Mouse (Mus musculus) heart, postnatal 36 days (tissue): Measurements from ENCODE around the gene Elf3. TPM values are rescaled to one million over a fixed set of nuclear protein-coding genes. Genes with fewer than 3 reads are reported as not detected.
"Not testable (repeated sequence)": the region's sequence is repeated elsewhere in the genome, so short reads cannot be mapped to it uniquely, and the experiment has no call there.

Experiments used
- DNase-seq, 2 experiments: peaks; one replicate each; pipeline ENCODE4 v3.0.0; 2021 to 2022
- intact Hi-C: fragments of 180-260 bp; cut with DNase I; formaldehyde crosslinking; loops from one replicate; pipeline ENCODE4 v1.15.1; 2025
- total RNA-seq, 2 experiments: library from RNA; stranded (reverse); gene quantifications; 2 replicates each; pipeline ENCODE4 v1.2.3; 2021

The Elf3 gene
- total RNA-seq, 2 experiments from 2014 or later = not detected

GRCm38 (mm10) chr1:135244014-135244413 lies 14.4 kb downstream of the Elf3 start:
- intact Hi-C loops = no loop called here
- DNase-seq = no peak

- DNase-seq, intact Hi-C loops: not testable (repeated sequence)
Measured at GRCm38 (mm10) chr1:135240206-135240605, 18.2 kb downstream of the Elf3 start.

- intact Hi-C loops = no loop called here
- DNase-seq = no peak
Measured at GRCm38 (mm10) chr1:135237131-135237851, 21.1 kb downstream of the Elf3 start.

GRCm38 (mm10) chr1:135234771-135235170 lies 23.6 kb downstream of the Elf3 start:
- DNase-seq = no peak
- intact Hi-C loops = no loop called here

GRCm38 (mm10) chr1:135233961-135234360 lies 24.4 kb downstream of the Elf3 start:
- intact Hi-C loops = no loop called here
- no peak for DNase-seq

- DNase-seq, intact Hi-C loops: not testable (repeated sequence)
Measured at GRCm38 (mm10) chr1:135231878-135232277, 26.5 kb downstream of the Elf3 start.

GRCm38 (mm10) chr1:135227339-135227950 lies 30.9 kb downstream of the Elf3 start:
- DNase-seq = no peak

GRCm38 (mm10) chr1:135224981-135225604 lies 33.3 kb downstream of the Elf3 start:
- intact Hi-C loops = no loop called here
- no peak for DNase-seq

More at GRCm38 (mm10) chr1:135227339-135227950, 30.9 kb downstream of the Elf3 start:
- intact Hi-C loops = no loop called here

- intact Hi-C loops = no loop called here
Measured at GRCm38 (mm10) chr1:135224147-135224546, 34.2 kb downstream of the Elf3 start.

GRCm38 (mm10) chr1:135217607-135218233 lies 40.6 kb downstream of the Elf3 start:
- DNase-seq = no peak
- intact Hi-C loops = no loop called here

More at GRCm38 (mm10) chr1:135224147-135224546, 34.2 kb downstream of the Elf3 start:
- no peak for DNase-seq

- DNase-seq = no peak
- intact Hi-C loops = no loop called here
Measured at GRCm38 (mm10) chr1:135213772-135214640, 44.4 kb downstream of the Elf3 start.

GRCm38 (mm10) chr1:135210421-135210820 lies 47.9 kb downstream of the Elf3 start:
- intact Hi-C loops = no loop called here
- no peak for DNase-seq

GRCm38 (mm10) chr1:135208716-135209115 lies 49.7 kb downstream of the Elf3 start:
- intact Hi-C loops = loop anchor here (5.0 kb wide), 1 partner anchor 1786 kb away; the partner anchor contains the start of gene Sox13

GRCm38 (mm10) chr1:135206586-135207339 lies 51.6 kb downstream of the Elf3 start:
- intact Hi-C loops = loop anchor here (5.0 kb wide), 1 partner anchor 1784 kb away; the partner anchor contains the start of gene Sox13

More at GRCm38 (mm10) chr1:135208716-135209115, 49.7 kb downstream of the Elf3 start:
- no peak for DNase-seq

GRCm38 (mm10) chr1:135205257-135205656 lies 53.1 kb downstream of the Elf3 start:
- no peak for DNase-seq
- intact Hi-C loops = loop anchor here (5.0 kb wide), 1 partner anchor 1783 kb away; the partner anchor contains the start of gene Sox13

More at GRCm38 (mm10) chr1:135206586-135207339, 51.6 kb downstream of the Elf3 start:
- no peak for DNase-seq

GRCm38 (mm10) chr1:135204196-135205126 lies 53.9 kb downstream of the Elf3 start:
- intact Hi-C loops = loop anchor here (5.0 kb wide), 1 partner anchor 1782 kb away; the partner anchor contains the start of gene Sox13
- no peak for DNase-seq
